Mouse (Mus musculus) E14TG2a.4 (cell line): ENCODE results near the gene Nacc1.

ENCODE experiments used
- CTCF ChIP-seq: conservative IDR thresholded peaks from 2 replicates; pipeline ENCODE4 v1.5.1; 2014; ENCODE audit warnings: low read length
- POU5F1 ChIP-seq: IDR thresholded peaks from 2 replicates; pipeline ENCODE4 v1.6.1; 2014; ENCODE audit warnings: low read length, borderline replicate concordance

- TF ChIP-seq CTCF (no peak), POU5F1 (no peak)
These were observed 48.9 kb upstream of the Nacc1 start for GRCm38 (mm10) chr8:84736521-84736920.
